In genomic region chr1:77374054-77374453, GRCm38 (mm10) we compare ENCODE assay signal across 30 mouse cellular contexts.
DNase-seq lines count a peak whose midpoint lies in the region; ATAC-seq and TF ChIP-seq lines count a peak whose summit lies in the region.
"Had no signal": no experiment of that assay in that cellular context is flagged by ENCODE, and none has a peak within 500 bp of the region (broad histone marks: within the 10 kb centered on the region; RNA-seq: fewer than 3 reads in every experiment).

No protein-coding gene starts in this region.

- no peaks in the 10 kb centered on the region for H3K27me3 ChIP-seq in hindbrain, postnatal 0 days (ENCODE audit: insufficient read depth, low read length)
- no peaks in the 10 kb centered on the region for H3K27me3 ChIP-seq in hindbrain, embryonic 13.5 days
- no peaks in the 10 kb centered on the region for H3K27me3 ChIP-seq in liver, embryonic 15.5 days
- H3K27me3 ChIP-seq: embryonic facial prominence, embryonic 13.5 days; kidney, embryonic 15.5 days; limb, embryonic 13.5 days; neural tube, embryonic 12.5 days had no signal

- no peak overlapping the region for H3K9ac ChIP-seq in hindbrain, postnatal 0 days (replicated peaks; ENCODE audit: low read length)
- H3K9ac ChIP-seq in hindbrain, embryonic 13.5 days, result no peak overlapping the region
- no peak overlapping the region for H3K9ac ChIP-seq in liver, embryonic 15.5 days
- H3K9ac ChIP-seq: embryonic facial prominence, embryonic 13.5 days; hindbrain, embryonic 14.5 days; kidney, embryonic 15.5 days; limb, embryonic 13.5 days; neural tube, embryonic 12.5 days had no signal

- no peaks in the 10 kb centered on the region for H3K4me1 ChIP-seq in hindbrain, postnatal 0 days (ENCODE audit: insufficient read depth, low read length)
- 0 out of 2 replicates have a peak, but pooled peaks cover 7% of the 10 kb centered on the region for H3K4me1 ChIP-seq in hindbrain, embryonic 13.5 days (replicated peaks)
- peaks cover 6% of the 10 kb centered on the region for H3K4me1 ChIP-seq in liver, embryonic 15.5 days (replicated peaks)
- H3K4me1 ChIP-seq: embryonic facial prominence, embryonic 13.5 days; kidney, embryonic 15.5 days; limb, embryonic 13.5 days; neural tube, embryonic 12.5 days had no signal

- no peak overlapping the region for H3K4me3 ChIP-seq in hindbrain, postnatal 0 days (ENCODE audit: low read length)
- no peak overlapping the region for H3K4me3 ChIP-seq in hindbrain, embryonic 13.5 days
- no peak overlapping the region for H3K4me3 ChIP-seq in liver, embryonic 15.5 days (replicated peaks)
- H3K4me3 ChIP-seq: embryonic facial prominence, embryonic 13.5 days; erythroblast, embryonic 14.5 days; kidney, embryonic 15.5 days; limb, embryonic 13.5 days; myocyte; neural tube, embryonic 12.5 days had no signal

- WGBS in hindbrain, postnatal 0 days, result 74% methylated on average over 4 of the region's 5 CpGs
- WGBS in hindbrain, embryonic 13.5 days, result 71% methylated on average over 4 of the region's 5 CpGs
- WGBS in liver, embryonic 15.5 days (ENCODE audit: insufficient replicate concordance), result 52% methylated on average over 5 of the region's 5 CpGs

- no peak for TF ChIP-seq CTCF in hindbrain, postnatal 0 days (IDR thresholded peaks at IDR 0.05; ENCODE audit: low read depth)

- no peak overlapping the region for H3K27ac ChIP-seq in hindbrain, postnatal 0 days
- H3K27ac ChIP-seq in hindbrain, embryonic 13.5 days, result no peak overlapping the region
- H3K27ac ChIP-seq in liver, embryonic 15.5 days (replicated peaks), result no peak overlapping the region
- H3K27ac ChIP-seq: embryonic facial prominence, embryonic 13.5 days; hindbrain, embryonic 14.5 days; kidney, embryonic 15.5 days; limb, embryonic 13.5 days; macrophage; neural tube, embryonic 12.5 days had no signal

- no peaks in the 10 kb centered on the region for H3K9me3 ChIP-seq in hindbrain, postnatal 0 days (ENCODE audit: low read length)
- H3K9me3 ChIP-seq in hindbrain, embryonic 13.5 days, result no peaks in the 10 kb centered on the region
- H3K9me3 ChIP-seq in liver, embryonic 15.5 days (replicated peaks), result no peaks in the 10 kb centered on the region
- H3K9me3 ChIP-seq: embryonic facial prominence, embryonic 13.5 days; kidney, embryonic 15.5 days; limb, embryonic 13.5 days; neural tube, embryonic 12.5 days had no signal

- ATAC-seq in hindbrain, postnatal 0 days, result 0 out of 2 replicates have a peak, but pooled peaks have one; percentile 24
- ATAC-seq in hindbrain, embryonic 13.5 days (ENCODE audit: low FRiP score), result no peak
- ATAC-seq in erythroblast, adult 5-6 weeks (replicated peaks; ENCODE audit: low FRiP score, poor library complexity, severe bottlenecking), result 0 out of 2 replicates have a peak, but pooled peaks have one; percentile 34
- ATAC-seq in liver, embryonic 15.5 days (ENCODE audit: insufficient read depth), result peak; percentile 25; the same call in 1 of the 2 replicates
- ATAC-seq in activated CD4-positive, CD25-positive, alpha-beta regulatory T cell, adult 4 months, result no peak
- ATAC-seq: inflammation-experienced regulatory T-cells, adult 6 months; midbrain, embryonic 16.5 days had no signal

- no peaks in the 10 kb centered on the region for H3K36me3 ChIP-seq in hindbrain, postnatal 0 days (ENCODE audit: insufficient read depth, low read length)
- peaks cover 30% of the 10 kb centered on the region for H3K36me3 ChIP-seq in hindbrain, embryonic 13.5 days
- H3K36me3 ChIP-seq in liver, embryonic 15.5 days (replicated peaks), result no peaks in the 10 kb centered on the region

- no peak overlapping the region for H3K4me2 ChIP-seq in hindbrain, postnatal 0 days (ENCODE audit: low read depth, low read length)
- no peak overlapping the region for H3K4me2 ChIP-seq in hindbrain, embryonic 13.5 days
- H3K4me2 ChIP-seq in liver, embryonic 15.5 days, result no peak overlapping the region
- H3K4me2 ChIP-seq: embryonic facial prominence, embryonic 13.5 days; hindbrain, embryonic 14.5 days; kidney, embryonic 15.5 days; limb, embryonic 13.5 days; neural tube, embryonic 12.5 days had no signal

- DNase-seq in hindbrain, postnatal 0 days (ENCODE audit: low spot score), result no peak
- DNase-seq in ES-CJ7 (ENCODE audit: low read depth, low spot score), result peak; percentile 71
- no peak for DNase-seq in adrenal gland, postnatal 14 days
- DNase-seq: adrenal gland, postnatal 25 days; cerebellum, adult 11-12 months; cerebellum, postnatal 10 days; gastrocnemius, postnatal 14 days; heart, postnatal 4 days; kidney, adult 11 months; kidney, postnatal 25 days; lung, adult 2 months; lung, postnatal 10 days; right cerebral cortex, adult 18-20 months; spleen, adult 18-20 months; thymus, adult 2 months; thymus, postnatal 4 days had no signal

Comparison
In these comparisons a context has a peak if more than half of its experiments do, and no peak if none do; other contexts are left out.
1. ATAC-seq: peak in hindbrain, postnatal 0 days (single experiment), erythroblast, adult 5-6 weeks (single experiment) and liver, embryonic 15.5 days (single experiment); none in hindbrain, embryonic 13.5 days (single experiment) and activated CD4-positive, CD25-positive, alpha-beta regulatory T cell, adult 4 months (single experiment).